Mouse (Mus musculus): ENCODE measurements around the gene Glb1. TPM values are rescaled to one million over a fixed set of nuclear protein-coding genes. Genes with fewer than 3 reads are reported as not detected.

The Glb1 gene
- polyA plus RNA-seq, 1 experiment from 2014 or later = 24.4 TPM

GRCm38 (mm10) chr9:114480940-114481339 is 80.1 kb downstream of the Glb1 start:
- WGBS = 85% methylated on average over 3 of the region's 3 CpGs
- ATAC-seq (ENCODE audit: insufficient number of reproducible peaks, low FRiP score, low TSS enrichment, low read depth) = no peak
- no peak overlapping the region for H3K27ac ChIP-seq (replicated peaks; ENCODE audit: low read depth, low read length)

GRCm38 (mm10) chr9:114484771-114485170 is 83.9 kb downstream of the Glb1 start:
- H3K36me3 ChIP-seq (ENCODE audit: control insufficient read depth, insufficient read depth, low read length) = no peaks in the 10 kb centered on the region
- no peak overlapping the region for H3K4me3 ChIP-seq (ENCODE audit: low read depth, low read length)
- no peak overlapping the region for H3K27ac ChIP-seq (replicated peaks; ENCODE audit: low read depth, low read length)
- H3K4me1 ChIP-seq (ENCODE audit: control insufficient read depth, insufficient read depth, low read length) = no peaks in the 10 kb centered on the region
- H3K4me2 ChIP-seq (ENCODE audit: low read depth, severe bottlenecking) = no peak overlapping the region
- no peak overlapping the region for H3K9ac ChIP-seq (ENCODE audit: low read length)
- no peaks in the 10 kb centered on the region; the same call in 1 of the 2 replicates for H3K9me3 ChIP-seq (ENCODE audit: control insufficient read depth, low read length)
- no peak for ATAC-seq (ENCODE audit: insufficient number of reproducible peaks, low FRiP score, low TSS enrichment, low read depth)
- no peaks in the 10 kb centered on the region for H3K27me3 ChIP-seq (ENCODE audit: control insufficient read depth, insufficient read depth, low read length)
- DNase-seq (ENCODE audit: low spot score) = no peak
- 82% methylated on average over 5 of the region's 5 CpGs for WGBS

More at GRCm38 (mm10) chr9:114480940-114481339, 80.1 kb downstream of the Glb1 start:
- no peaks in the 10 kb centered on the region for H3K36me3 ChIP-seq (ENCODE audit: control insufficient read depth, insufficient read depth, low read length)
- no peak overlapping the region for H3K9ac ChIP-seq (ENCODE audit: low read length)
- no peak overlapping the region for H3K4me3 ChIP-seq (ENCODE audit: low read depth, low read length)
- no peak overlapping the region for H3K4me2 ChIP-seq (ENCODE audit: low read depth, severe bottlenecking)
- H3K9me3 ChIP-seq (ENCODE audit: control insufficient read depth, low read length) = no peaks in the 10 kb centered on the region
- no peaks in the 10 kb centered on the region for H3K4me1 ChIP-seq (ENCODE audit: control insufficient read depth, insufficient read depth, low read length)
- DNase-seq (ENCODE audit: low spot score) = no peak
- no peaks in the 10 kb centered on the region for H3K27me3 ChIP-seq (ENCODE audit: control insufficient read depth, insufficient read depth, low read length)

- no peaks in the 10 kb centered on the region; the same call in 1 of the 2 replicates for H3K9me3 ChIP-seq (ENCODE audit: control insufficient read depth, low read length)
- no peaks in the 10 kb centered on the region for H3K4me1 ChIP-seq (ENCODE audit: control insufficient read depth, insufficient read depth, low read length)
- no peak overlapping the region for H3K9ac ChIP-seq (ENCODE audit: low read length)
- 82% methylated on average over 4 of the region's 4 CpGs for whole genome bisulfite sequencing
- DNase-seq (ENCODE audit: low spot score) (no peak), ATAC-seq (ENCODE audit: insufficient number of reproducible peaks, low FRiP score, low TSS enrichment, low read depth) (no peak)
- no peaks in the 10 kb centered on the region for H3K36me3 ChIP-seq (ENCODE audit: control insufficient read depth, insufficient read depth, low read length)
- H3K27me3 ChIP-seq (ENCODE audit: control insufficient read depth, insufficient read depth, low read length) = no peaks in the 10 kb centered on the region
- H3K4me2 ChIP-seq (ENCODE audit: low read depth, severe bottlenecking) = no peak overlapping the region
- no peak overlapping the region for H3K27ac ChIP-seq (replicated peaks; ENCODE audit: low read depth, low read length)
- H3K4me3 ChIP-seq (ENCODE audit: low read depth, low read length) = no peak overlapping the region
Measured at GRCm38 (mm10) chr9:114486808-114487207, 85.9 kb downstream of the Glb1 start.

GRCm38 (mm10) chr9:114487481-114488258 is 86.8 kb downstream of the Glb1 start:
- ATAC-seq (ENCODE audit: insufficient number of reproducible peaks, low FRiP score, low TSS enrichment, low read depth) (no peak), DNase-seq (ENCODE audit: low spot score) (no peak)
- 83% methylated on average over 23 of the region's 23 CpGs for WGBS
- H3K4me2 ChIP-seq (ENCODE audit: low read depth, severe bottlenecking) = no peak overlapping the region
- no peak overlapping the region for H3K4me3 ChIP-seq (ENCODE audit: low read depth, low read length)
- H3K27ac ChIP-seq (replicated peaks; ENCODE audit: low read depth, low read length) = no peak overlapping the region
- no peaks in the 10 kb centered on the region; the same call in 1 of the 2 replicates for H3K9me3 ChIP-seq (ENCODE audit: control insufficient read depth, low read length)
- H3K36me3 ChIP-seq (ENCODE audit: control insufficient read depth, insufficient read depth, low read length) = no peaks in the 10 kb centered on the region
- H3K4me1 ChIP-seq (ENCODE audit: control insufficient read depth, insufficient read depth, low read length) = no peaks in the 10 kb centered on the region
- H3K27me3 ChIP-seq (ENCODE audit: control insufficient read depth, insufficient read depth, low read length) = no peaks in the 10 kb centered on the region
- no peak overlapping the region for H3K9ac ChIP-seq (ENCODE audit: low read length)

GRCm38 (mm10) chr9:114496469-114496868 is 95.6 kb downstream of the Glb1 start:
- Histone ChIP-seq H3K9me3 (ENCODE audit: control insufficient read depth, low read length) (no peaks in the 10 kb centered on the region), H3K4me1 (ENCODE audit: control insufficient read depth, insufficient read depth, low read length) (peaks cover 3% of the 10 kb centered on the region; the same call in 1 of the 2 replicates), H3K9ac (ENCODE audit: low read length) (no peak overlapping the region), H3K4me2 (ENCODE audit: low read depth, severe bottlenecking) (no peak overlapping the region), H3K27me3 (ENCODE audit: control insufficient read depth, insufficient read depth, low read length) (no peaks in the 10 kb centered on the region), H3K27ac (replicated peaks; ENCODE audit: low read depth, low read length) (no peak overlapping the region), H3K4me3 (ENCODE audit: low read depth, low read length) (no peak overlapping the region), H3K36me3 (ENCODE audit: control insufficient read depth, insufficient read depth, low read length) (no peaks in the 10 kb centered on the region)
- DNase-seq (ENCODE audit: low spot score) (no peak), ATAC-seq (ENCODE audit: insufficient number of reproducible peaks, low FRiP score, low TSS enrichment, low read depth) (no peak)
- WGBS = 84% methylated on average over 7 of the region's 7 CpGs

- Histone ChIP-seq H3K27ac (replicated peaks; ENCODE audit: low read depth, low read length) (no peak overlapping the region), H3K36me3 (ENCODE audit: control insufficient read depth, insufficient read depth, low read length) (no peaks in the 10 kb centered on the region), H3K4me1 (ENCODE audit: control insufficient read depth, insufficient read depth, low read length) (peaks cover 3% of the 10 kb centered on the region; the same call in 1 of the 2 replicates), H3K4me3 (ENCODE audit: low read depth, low read length) (no peak overlapping the region), H3K4me2 (ENCODE audit: low read depth, severe bottlenecking) (no peak overlapping the region), H3K9me3 (ENCODE audit: control insufficient read depth, low read length) (no peaks in the 10 kb centered on the region), H3K27me3 (ENCODE audit: control insufficient read depth, insufficient read depth, low read length) (no peaks in the 10 kb centered on the region), H3K9ac (ENCODE audit: low read length) (no peak overlapping the region)
- ATAC-seq (ENCODE audit: insufficient number of reproducible peaks, low FRiP score, low TSS enrichment, low read depth) = 0 out of 2 replicates have a peak, but pooled peaks have one; percentile 63
- DNase-seq (ENCODE audit: low spot score) = peak; percentile 97
- WGBS = 7% methylated on average over 11 of the region's 11 CpGs
Measured at GRCm38 (mm10) chr9:114498218-114498617, 97.3 kb downstream of the Glb1 start.

GRCm38 (mm10) chr9:114499783-114500515 is 99.1 kb downstream of the Glb1 start:
- peaks cover 3% of the 10 kb centered on the region; the same call in 1 of the 2 replicates for H3K4me1 ChIP-seq (ENCODE audit: control insufficient read depth, insufficient read depth, low read length)
- no peak overlapping the region for H3K27ac ChIP-seq (replicated peaks; ENCODE audit: low read depth, low read length)
- H3K36me3 ChIP-seq (ENCODE audit: control insufficient read depth, insufficient read depth, low read length) = no peaks in the 10 kb centered on the region
- no peak overlapping the region for H3K9ac ChIP-seq (ENCODE audit: low read length)
- DNase-seq (ENCODE audit: low spot score) (peak; percentile 82), ATAC-seq (ENCODE audit: insufficient number of reproducible peaks, low FRiP score, low TSS enrichment, low read depth) (0 out of 2 replicates have a peak, but pooled peaks have one; percentile 23)
- no peak overlapping the region for H3K4me2 ChIP-seq (ENCODE audit: low read depth, severe bottlenecking)
- WGBS = 21% methylated on average over 15 of the region's 15 CpGs
- H3K4me3 ChIP-seq (ENCODE audit: low read depth, low read length) = no peak overlapping the region
- H3K27me3 ChIP-seq (ENCODE audit: control insufficient read depth, insufficient read depth, low read length) = no peaks in the 10 kb centered on the region
- no peaks in the 10 kb centered on the region for H3K9me3 ChIP-seq (ENCODE audit: control insufficient read depth, low read length)

- no peak overlapping the region for H3K4me2 ChIP-seq (ENCODE audit: low read depth, severe bottlenecking)
- 97% methylated on average over 7 of the region's 7 CpGs for WGBS
- peaks cover 3% of the 10 kb centered on the region; the same call in 1 of the 2 replicates for H3K4me1 ChIP-seq (ENCODE audit: control insufficient read depth, insufficient read depth, low read length)
- no peak overlapping the region for H3K9ac ChIP-seq (ENCODE audit: low read length)
- no peak overlapping the region for H3K4me3 ChIP-seq (ENCODE audit: low read depth, low read length)
- no peaks in the 10 kb centered on the region for H3K9me3 ChIP-seq (ENCODE audit: control insufficient read depth, low read length)
- ATAC-seq (ENCODE audit: insufficient number of reproducible peaks, low FRiP score, low TSS enrichment, low read depth) (no peak), DNase-seq (ENCODE audit: low spot score) (no peak)
- no peaks in the 10 kb centered on the region for H3K36me3 ChIP-seq (ENCODE audit: control insufficient read depth, insufficient read depth, low read length)
- no peaks in the 10 kb centered on the region for H3K27me3 ChIP-seq (ENCODE audit: control insufficient read depth, insufficient read depth, low read length)
- H3K27ac ChIP-seq (replicated peaks; ENCODE audit: low read depth, low read length) = no peak overlapping the region
Measured at GRCm38 (mm10) chr9:114501111-114501510, 100.2 kb downstream of the Glb1 start.
